Mouse (Mus musculus) brain, embryonic 14.5 days (tissue): ENCODE data around the gene Prr5l. TPM values are rescaled to one million over a fixed set of nuclear protein-coding genes. Genes with fewer than 3 reads are reported as not detected.
A peak's percentile ranks its signal among the peaks of the same experiment; 100 is the strongest.

Source experiments
- DNase-seq: peaks from one replicate; pipeline ENCODE4 v3.0.0-alpha.2; 2011; ENCODE audit warnings: low read depth
- CTCF ChIP-seq: fragments of 200-500 bp; IDR thresholded peaks from 2 replicates; pipeline ENCODE4 v1.5.1; 2012; ENCODE audit warnings: inconsistent platforms, mild to moderate bottlenecking, moderate library complexity, borderline replicate concordance; ENCODE audit not compliant: insufficient read depth, insufficient read length; ENCODE audit errors: extremely low read depth
- POLR2A ChIP-seq: fragments of 200-500 bp; IDR thresholded peaks from 2 replicates; pipeline ENCODE4 v1.6.1; 2012; ENCODE audit warnings: mild to moderate bottlenecking, inconsistent platforms, borderline replicate concordance; ENCODE audit not compliant: poor library complexity, insufficient read depth, insufficient read length, severe bottlenecking; ENCODE audit errors: extremely low read depth
- polyA plus RNA-seq: library from polyadenylated mRNA; depleted of rRNA; stranded (reverse); fragments of >200 nt; gene quantifications from 2 replicates; pipeline ENCODE4 v1.2.3, GENCODE M21; 2012

Gene Prr5l
- polyA plus RNA-seq, 1 experiment = 4.7 TPM

GRCm38 (mm10) chr2:101906379-101906690 lies 23.5 kb upstream of the Prr5l start:
- TF ChIP-seq POLR2A (no peak), CTCF (no peak)
- no peak for DNase-seq

GRCm38 (mm10) chr2:101905534-101906378 lies 22.9 kb upstream of the Prr5l start:
- TF ChIP-seq CTCF (peak; percentile 90), POLR2A (no peak)
- peak; percentile 95 for DNase-seq

- peak; percentile 59 for DNase-seq
- no peak for TF ChIP-seq POLR2A
- TF ChIP-seq CTCF = no peak
Measured at GRCm38 (mm10) chr2:101902196-101902595, 19.4 kb upstream of the Prr5l start.

DNA sequence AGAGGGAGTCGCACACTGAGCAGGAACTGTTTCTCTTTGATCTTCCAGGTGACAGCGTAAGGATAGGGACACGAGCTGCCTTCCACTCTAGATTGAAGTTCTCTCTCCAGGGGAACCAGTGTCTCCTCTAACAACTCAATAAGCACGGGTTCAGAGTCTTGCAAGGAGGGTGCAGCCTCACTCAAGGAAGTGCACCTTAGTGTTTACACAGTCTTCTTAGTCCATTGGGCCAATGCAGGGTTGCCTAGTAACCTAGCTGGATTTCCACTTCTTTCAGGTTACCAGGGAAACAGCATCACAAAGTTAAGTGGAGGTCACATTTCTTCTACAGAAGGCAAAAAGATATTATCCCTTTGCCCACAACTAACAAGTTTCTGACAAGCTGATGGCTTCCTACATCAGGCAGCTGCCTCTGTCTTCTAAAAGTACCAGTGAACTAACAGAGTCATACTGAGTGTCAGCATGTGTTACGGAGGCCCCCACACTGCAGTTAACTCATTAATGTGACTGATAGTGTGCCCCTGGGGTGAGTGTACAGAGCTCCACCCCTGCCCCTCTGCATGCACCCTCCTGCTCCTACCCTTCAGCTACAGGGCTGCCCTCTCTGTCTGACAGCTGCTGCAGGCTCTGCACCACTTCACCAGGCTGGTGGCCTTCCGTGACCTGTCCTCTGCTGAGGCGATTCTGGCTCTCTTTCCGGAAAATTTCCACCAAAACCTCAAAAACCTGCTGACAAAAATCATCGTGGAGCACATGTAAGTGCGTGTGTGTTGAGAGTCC lies 13.8 kb upstream of the Prr5l start:
- TF ChIP-seq CTCF (no peak), POLR2A (no peak)
- DNase-seq = no peak

- DNase-seq = no peak
- TF ChIP-seq CTCF = no peak
- TF ChIP-seq POLR2A = no peak
Measured at GRCm38 (mm10) chr2:101894126-101894525, 11.3 kb upstream of the Prr5l start.

DNA sequence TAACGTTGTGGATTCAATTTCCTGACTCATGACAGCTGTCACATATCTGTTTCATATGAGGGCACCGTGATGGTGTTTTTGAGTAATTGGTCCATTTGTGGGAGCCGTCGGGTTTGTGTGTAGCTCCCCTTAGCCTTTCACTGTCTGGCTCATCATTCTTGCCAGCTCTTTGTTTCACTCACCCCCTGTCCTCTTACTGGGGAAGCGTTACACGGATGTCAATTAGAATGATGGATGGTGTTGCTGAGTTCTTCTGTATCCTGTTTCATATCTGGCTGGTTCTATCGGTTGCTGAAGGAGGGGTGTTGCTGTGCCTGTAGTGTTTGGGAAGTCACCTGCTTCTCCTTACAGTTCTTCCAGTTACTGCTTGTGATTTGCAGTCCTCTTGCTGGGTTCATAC lies 8.3 kb upstream of the Prr5l start:
- peak; percentile 31 for DNase-seq
- TF ChIP-seq POLR2A (no peak), CTCF (no peak)

- TF ChIP-seq POLR2A = no peak
- no peak for TF ChIP-seq CTCF
Measured at GRCm38 (mm10) chr2:101888886-101889285, 6.1 kb upstream of the Prr5l start.

DNA sequence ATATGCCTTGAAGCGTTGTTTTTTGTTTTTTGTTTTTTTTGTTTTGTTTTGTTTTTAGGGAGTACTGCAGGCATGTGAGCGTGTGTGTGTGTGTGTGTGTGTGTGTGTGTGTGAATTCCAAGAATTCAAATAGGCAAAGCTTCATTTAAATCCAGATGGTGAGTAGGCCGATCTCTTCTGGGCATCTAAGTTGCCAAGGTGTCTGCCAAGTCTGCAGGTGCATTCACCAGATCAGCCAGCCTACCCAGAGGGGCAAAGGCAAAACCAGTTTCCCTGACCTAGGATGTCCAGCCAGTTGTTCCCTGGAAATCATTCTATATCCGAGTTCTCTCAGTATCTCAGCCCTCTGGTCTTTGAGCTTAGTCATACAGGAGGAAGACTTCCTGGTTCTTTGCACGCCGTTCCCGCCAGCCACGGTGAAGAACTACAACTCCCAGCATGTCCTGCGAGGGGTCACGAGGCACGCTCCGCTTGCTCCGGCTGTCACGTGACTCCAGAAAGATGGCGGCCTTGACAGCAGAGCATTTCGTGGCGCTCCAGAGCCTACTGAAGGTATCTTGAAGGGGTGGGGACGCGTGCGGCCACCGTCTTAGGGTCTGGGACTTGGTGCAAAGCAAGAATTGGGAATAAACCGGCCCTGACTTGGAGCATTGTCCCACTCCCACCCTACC lies 3.1 kb upstream of the Prr5l start, which contains the start of gene Commd9:
Commd9 (plus strand) TSS at position 480 of the 671 bp plus-strand sequence.
- peak; percentile 98 for DNase-seq
- TF ChIP-seq CTCF (no peak), POLR2A (peak; percentile 21; the same call in 1 of the 2 replicates)

More at GRCm38 (mm10) chr2:101888886-101889285, 6.1 kb upstream of the Prr5l start:
- DNase-seq = no peak

DNA sequence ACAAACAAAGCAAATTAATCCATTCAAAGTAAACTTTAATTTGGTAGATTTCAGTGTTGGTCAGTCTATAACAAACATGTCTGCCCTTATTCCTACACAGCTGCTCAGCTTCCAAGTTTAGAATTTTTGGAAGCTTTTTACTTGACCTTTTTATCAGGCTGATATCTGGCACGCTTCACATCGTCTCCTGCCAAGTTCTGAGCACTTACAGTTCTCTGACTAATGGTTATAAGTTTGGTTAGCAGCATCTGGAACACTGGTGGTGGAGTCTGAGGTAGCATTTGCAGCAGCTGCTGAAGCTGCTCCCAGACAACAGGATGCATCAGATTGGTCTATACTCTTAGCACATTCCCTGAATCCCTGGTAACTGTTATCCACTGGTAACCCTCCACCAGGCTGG lies 1.5 kb upstream of the Prr5l start:
- TF ChIP-seq POLR2A = no peak
- TF ChIP-seq CTCF = no peak
- DNase-seq = no peak

GRCm38 (mm10) chr2:101881471-101882162 lies 1.2 kb downstream of the Prr5l start:
- TF ChIP-seq POLR2A = no peak
- TF ChIP-seq CTCF = no peak
- DNase-seq = no peak

GRCm38 (mm10) chr2:101871179-101871578 lies 11.6 kb downstream of the Prr5l start:
- DNase-seq = peak; percentile 69
- TF ChIP-seq CTCF = peak; percentile 46; the same call in 1 of the 2 replicates
- TF ChIP-seq POLR2A = no peak

GRCm38 (mm10) chr2:101868683-101869082 lies 14.1 kb downstream of the Prr5l start:
- TF ChIP-seq CTCF = no peak
- no peak for TF ChIP-seq POLR2A
- no peak for DNase-seq
